Mouse (Mus musculus) urinary bladder, postnatal 25 days (tissue): ENCODE measurements around the gene Sub1.

ENCODE experiments used
- DNase-seq: peaks from one replicate; pipeline ENCODE4 v3.0.0; 2022; ENCODE audit warnings: low spot score

Sub1 gene

DNA sequence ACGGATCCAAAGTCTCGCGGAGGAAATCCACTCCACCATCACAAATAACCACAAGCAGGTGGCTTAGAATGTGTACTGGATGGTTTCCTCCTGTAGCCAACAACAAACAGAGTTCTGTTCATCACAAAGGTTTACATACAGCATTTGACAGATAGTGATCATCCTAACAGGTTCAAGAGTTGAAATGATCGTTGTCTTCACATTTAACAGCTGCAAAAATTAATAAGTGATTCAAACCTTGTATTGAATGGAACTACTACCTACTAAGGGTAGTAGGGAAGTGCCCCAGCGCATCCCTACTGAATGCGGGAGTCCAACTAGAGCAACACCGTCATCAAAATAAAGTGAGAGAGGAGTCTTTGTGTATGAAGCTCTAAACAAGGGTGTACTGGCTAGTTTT lies at the start of gene Sub1:
TSS of gene Sub1 (minus strand) at position 101 of the 400 bp plus-strand sequence.
- DNase-seq, result no peak

DNA sequence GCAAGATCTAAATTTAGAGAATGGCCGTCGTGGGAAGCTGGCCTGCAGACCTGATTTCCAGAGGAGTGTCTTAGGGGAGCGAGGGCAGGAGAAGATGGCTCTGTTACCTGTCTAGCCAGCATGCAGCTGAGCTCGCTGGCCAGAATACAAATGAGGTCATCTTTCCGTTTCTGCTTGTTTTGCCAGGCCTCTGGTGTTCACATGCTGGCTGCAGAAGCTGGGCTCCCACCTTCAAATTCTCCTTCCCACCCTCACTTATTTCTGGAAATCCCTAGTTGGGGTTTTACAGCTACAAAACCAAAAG lies 43.6 kb upstream of the Sub1 start:
- DNase-seq, result no peak

DNA sequence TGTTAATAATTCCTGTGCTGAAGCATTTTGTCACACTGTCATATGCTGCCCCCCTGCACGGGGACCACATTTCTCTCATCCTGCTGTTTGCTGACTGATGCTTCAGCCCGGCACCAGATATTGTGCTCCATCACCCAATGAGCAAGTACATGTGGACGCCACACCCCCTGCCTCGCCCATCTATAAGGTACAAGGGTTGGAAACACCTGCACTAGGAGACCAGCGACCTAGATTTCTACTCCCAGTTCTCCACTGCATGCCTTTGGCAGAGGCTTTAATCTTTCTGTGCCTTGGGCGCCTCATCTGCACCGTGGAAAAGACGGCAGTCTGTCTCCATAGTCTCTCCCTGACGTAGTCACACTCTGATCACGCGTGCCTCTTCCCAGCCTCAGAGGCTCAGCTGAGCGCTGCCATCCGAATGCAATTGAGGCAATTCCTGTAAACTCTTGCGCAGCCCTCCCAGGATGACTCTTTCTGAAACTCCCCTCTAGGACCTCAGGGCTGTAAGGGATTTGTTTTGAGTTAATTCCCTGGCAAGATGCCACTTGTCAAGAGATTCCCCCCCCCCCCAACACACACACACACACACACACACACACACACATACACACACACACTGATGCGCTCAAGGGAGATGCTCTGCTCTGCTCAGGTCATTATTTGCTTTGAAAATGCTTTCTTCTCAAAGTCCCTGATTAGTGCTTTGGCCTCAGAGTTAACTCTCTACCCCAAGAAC lies 43.1 kb upstream of the Sub1 start:
- no peak for DNase-seq

DNA sequence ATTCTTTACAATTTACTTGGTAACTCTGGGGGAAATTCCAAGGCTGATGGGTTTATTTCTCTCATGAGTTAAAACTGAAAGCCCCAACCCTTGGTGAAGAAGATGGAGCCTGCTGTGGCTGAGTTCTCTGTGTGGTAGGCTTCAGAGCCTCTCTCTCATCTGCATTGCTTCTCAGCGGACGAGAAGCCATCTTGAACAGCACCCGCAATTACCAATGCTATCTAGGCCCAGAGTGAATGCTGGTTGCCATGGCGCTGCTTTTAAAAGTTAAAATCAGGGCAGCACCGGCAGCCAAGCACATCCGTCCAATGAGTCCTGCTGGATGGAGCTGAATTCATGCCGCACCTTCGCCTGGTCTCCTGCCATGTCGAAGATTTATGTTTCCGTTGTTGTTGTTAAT lies 42.5 kb upstream of the Sub1 start:
- no peak for DNase-seq

DNA sequence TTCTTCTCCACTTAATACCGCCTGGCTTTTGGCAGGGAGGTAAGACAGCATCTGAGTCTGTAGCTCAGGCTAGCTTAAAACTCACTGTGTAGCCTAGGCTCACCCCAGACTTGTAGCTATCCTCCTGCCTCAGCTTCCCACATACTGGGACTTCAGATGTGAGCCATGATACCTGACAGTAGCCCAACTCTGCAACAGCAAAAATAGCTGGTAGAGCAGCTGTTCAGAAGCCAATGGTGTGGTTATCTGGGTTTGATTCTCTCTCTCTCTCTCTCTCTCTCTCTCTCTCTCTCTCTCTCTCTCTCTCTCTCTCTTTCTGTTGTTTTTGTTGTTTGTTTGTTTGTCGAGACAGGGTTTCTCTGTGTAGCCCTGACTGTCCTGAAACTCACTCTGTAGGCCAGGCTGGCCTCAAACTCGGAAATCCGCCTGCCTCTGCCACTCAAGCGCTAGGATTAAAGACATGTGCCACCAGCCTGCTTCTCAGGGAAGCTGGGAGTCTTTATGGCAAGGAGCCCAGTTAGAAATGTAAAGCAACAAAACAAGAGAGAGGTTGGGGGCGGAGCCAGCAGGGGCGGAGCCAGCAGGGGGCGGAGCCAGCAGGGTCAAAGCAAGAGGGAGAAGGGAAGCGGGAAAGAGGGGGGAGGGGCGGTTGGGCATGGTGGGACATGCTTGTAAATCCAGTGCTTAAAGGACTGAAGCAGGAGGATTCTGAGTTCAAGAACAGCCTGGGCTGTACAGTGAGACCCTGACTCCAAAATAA lies 41.3 kb upstream of the Sub1 start:
- DNase-seq, result no peak

DNA sequence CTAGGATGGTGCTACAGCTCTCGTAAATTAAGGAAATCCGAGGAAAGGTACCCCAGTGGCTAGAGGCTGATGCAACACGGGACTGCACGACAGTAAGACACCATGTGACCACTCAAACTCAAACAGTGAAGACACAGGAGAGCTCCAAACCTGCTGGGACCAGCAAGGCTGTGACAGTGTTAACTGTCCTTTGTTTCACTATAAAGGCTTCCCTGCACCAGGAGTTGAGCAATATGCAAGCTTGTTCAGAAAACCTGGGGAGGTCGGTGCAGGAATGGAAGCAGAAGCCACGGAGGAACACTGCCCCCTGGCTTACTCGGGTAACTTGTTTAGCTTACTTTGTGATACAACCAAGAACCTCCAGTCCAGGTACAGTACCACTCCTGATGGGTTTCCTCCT lies 40.4 kb upstream of the Sub1 start:
- DNase-seq, result peak; percentile 7

DNA sequence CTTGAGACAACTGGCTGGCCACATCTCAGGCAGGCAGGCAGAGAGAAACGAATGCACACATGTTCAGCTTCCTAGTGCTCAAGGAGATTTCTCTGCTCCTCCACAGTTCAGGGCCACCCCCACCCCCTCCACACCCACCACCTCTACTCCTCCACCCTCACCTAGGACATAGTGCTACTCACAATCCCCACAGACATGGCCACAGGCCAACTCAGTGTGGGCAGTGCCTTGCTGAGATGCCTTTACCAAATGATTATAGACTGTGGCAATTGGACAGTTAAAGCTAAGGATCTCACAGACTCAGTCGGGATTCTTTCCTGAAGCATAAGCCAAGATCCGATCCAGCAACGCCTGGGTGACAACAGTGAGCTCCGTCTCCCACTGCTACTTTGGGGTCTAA lies 39.9 kb upstream of the Sub1 start:
- DNase-seq, result no peak

DNA sequence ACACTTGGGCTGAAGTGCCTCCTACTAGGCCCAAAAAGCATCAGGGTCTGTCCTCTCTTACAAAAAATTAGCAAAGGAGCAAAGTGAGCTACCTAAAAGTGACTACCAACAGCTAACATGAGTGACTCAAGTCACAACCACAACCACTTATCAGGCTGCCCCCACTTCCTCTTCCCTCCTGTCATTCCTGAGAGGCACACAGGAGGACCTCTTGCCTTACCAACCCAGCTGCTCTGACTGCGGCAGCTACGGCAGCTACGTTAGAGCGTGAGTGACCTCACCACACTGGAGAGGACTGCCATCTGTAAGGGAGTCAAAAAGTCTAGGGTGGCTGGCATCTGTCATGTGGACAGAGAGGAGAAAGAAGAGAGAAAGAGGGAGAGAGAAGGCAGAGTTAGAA lies 37.5 kb upstream of the Sub1 start:
- no peak for DNase-seq

DNA sequence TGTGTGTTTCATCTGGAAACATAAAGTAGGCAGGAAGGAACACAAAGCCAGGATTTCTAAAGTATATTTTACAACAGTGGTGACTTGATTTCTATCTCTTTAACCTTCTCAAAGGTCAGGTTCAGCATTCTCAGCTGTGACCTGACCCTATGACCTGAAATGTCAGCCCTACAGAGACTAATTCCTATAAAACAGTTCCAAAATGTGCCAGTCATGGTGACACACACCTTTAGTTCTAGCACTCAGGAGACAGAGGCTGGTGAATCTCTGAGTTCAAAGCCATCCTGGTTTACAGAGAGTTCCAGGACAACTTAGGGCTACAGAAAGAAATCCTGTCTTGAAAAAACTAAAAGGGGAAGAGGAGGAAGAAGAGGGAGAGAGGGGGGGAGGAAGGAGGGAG lies 36.4 kb upstream of the Sub1 start:
- no peak for DNase-seq

DNA sequence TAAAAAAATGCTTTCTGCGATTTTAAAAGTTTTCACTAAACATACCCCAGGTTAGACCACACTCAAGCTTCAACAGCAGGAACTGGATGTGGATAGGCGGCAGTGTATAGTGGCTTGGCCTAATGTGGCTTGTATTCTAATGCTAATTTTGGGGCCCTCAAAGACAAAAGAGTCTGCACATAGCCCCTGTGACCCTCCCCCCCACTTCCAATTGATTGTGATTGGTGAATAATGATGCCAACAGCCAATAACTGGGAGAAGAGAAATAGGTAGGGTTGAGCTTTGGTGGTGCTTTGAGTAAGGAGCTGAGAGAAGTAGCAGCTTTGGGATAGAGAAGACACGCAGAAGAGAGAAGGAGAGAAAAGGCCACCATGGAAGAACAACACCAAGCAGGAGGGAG lies 35.7 kb upstream of the Sub1 start:
- no peak for DNase-seq

DNA sequence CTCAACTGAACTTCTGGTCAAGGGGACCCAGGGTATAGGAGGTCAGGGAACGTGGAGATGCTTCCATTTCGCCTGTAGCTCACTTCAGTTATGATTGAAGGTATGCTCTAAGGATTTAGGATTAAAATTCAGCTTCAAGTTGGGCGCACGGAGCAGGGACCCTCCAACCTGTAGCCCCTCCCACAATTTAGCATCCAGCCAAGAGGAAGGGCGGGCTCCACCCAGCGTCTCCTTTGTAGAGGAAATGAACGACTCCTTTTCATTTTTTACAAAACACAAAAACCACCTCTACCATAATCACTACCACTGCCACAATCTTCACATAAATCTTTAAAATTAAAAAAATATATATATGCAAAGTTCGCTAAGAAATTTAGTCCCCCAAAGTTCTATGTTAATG lies 35.1 kb upstream of the Sub1 start:
- no peak for DNase-seq

DNA sequence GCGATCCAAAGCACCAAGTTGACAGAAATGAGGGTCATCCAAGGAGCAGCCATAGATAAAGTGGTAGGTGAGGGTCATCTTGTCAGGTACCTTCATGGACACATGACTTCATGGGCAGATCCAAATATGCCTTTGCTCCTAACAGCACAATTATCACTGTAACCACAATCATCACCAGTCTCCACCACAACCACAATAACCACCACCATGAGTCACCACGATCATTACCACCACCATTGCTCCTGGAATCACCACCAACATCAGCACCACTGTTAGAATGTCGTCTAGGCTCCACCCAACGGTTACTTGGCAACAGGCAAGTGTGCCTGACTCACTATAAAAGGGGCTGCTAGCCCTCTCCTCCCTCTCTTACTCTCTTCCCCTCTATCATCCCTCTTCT lies 33.4 kb upstream of the Sub1 start:
- no peak for DNase-seq

DNA sequence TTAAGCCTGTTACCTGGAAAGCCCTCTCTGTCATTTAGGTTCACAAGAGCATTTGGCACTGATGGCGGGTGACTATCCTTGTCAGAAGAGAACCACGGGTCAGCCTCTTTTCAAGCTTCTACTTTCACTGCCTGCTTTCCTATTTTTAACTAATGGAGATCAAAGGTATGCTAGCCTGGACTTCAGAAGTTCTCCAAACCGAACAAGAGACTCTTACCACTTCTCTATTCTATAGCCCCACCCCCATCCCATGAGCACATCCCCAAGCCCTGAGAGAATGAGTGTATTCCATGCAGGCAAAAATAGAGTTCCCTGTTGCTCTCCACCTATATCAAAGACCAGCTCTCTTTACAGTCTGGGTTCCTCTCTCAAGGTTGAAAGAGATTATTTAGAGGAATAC lies 31.0 kb upstream of the Sub1 start:
- DNase-seq, result no peak

DNA sequence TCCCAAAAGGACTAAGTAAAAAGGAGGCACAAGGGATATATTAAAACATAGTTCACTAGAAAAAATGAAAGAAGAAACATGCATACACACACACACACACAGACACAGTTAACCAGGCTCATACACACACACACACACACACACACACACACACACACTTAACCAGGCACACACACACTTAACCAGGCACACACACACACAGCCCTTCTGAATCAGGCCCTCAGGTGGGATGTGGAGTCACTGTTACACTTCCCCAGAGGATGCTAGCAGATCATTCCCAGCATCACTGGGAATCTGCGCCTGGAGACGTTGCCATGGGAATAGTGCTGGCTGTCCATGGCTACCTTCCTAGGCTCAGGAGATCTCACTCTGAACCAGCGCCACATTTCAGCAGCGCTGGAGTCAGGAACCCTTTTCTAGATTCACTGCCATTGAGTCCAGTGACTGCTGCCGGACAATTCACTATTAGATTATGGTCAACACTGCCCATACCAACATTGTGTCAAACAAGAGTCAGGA lies 30.2 kb upstream of the Sub1 start:
- no peak for DNase-seq

DNA sequence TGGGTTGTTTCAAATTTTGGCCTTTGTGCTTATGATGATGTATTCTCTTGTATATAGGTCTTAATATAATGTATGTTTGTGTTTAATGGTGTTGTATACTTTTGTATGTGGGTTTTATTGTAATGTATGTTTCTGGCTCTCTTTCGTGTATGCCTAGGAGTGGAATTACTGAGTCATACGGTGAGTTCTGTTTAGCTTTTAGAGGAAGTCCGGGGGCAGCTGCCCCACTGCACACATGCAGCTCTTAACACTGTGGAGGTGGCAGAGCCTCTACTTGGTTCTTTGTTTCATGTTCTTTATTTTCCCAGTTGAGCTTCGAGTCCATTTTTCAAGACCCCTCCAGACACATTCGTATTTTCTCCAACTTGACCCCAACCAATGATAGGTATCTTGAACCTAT lies 29.2 kb upstream of the Sub1 start:
- no peak for DNase-seq

DNA sequence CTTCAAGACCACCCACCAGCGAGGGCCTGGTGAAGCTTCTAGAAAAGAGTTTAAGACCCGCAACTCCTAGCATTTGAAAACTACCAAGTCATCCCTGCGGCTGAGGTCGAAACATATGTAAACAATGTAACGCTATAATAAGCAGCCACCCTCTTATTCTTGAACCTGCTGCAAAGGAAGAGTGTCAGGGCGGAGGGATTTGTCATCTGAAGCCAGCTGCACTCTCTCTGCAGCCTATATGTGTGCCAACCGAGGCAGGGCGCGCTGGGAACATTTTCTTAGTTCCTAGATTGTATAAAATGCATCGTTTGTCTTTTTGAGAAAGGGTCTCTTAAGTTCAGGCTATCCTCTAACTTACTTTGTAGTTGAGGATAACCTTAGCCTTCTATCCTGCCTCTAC lies 28.6 kb upstream of the Sub1 start:
- DNase-seq, result no peak

DNA sequence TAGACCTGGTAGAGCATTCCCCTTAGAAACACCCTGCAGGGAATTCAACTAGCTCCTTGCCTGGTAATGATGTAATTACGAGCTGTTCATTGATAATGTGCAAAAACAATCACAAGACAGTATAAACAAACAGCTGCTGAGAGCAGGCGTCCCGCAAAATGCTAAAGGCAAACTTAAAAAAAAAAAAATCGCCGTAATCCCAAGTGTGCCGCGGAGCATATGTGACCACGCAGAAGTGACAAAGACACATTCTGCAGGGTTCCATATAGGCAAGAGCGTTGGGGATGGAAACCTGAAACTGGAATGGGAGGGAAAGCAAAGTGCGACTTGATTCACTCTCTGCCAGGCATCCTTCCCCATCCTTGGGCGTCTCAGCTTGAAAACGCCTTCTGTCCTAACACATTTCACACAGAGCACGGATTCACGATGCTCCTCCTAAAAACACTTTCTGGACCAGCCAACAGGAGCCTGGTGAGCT lies 28.0 kb upstream of the Sub1 start:
- no peak for DNase-seq

DNA sequence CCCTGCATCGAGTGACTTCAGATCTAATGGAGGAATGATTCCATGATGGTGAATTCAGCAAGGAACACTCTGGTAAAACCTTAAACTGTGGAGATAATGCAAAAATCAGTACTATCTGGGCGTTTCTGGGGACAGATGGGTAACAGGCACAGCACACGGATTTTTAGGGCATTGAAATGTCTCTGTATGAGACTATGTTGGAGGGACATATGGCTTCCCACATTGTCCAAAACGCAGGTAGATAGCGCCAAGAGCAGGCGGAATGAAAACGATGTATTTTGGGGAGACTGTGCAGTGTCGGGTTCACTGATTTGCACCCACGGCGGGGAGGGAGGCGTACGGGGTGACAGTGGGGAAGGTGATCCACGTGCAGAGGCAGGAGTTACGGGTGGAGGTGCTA lies 22.7 kb upstream of the Sub1 start:
- DNase-seq, result no peak

DNA sequence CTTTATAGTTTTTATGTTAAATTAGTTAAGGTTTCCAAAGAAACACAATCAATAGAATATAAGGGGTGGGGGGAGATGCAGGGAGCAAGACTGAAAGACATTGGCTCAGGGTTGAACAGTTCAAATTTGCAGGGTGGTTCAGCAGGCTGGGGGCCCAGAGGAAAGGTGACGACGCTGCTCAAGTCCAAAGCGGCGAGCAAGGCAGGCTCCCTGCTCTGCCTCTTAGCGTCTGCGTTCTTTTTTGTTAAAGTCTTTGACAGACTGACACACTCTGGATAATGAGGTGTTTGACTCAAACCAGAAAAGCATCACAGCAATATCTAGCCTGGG lies 21.6 kb upstream of the Sub1 start:
- DNase-seq, result no peak

DNA sequence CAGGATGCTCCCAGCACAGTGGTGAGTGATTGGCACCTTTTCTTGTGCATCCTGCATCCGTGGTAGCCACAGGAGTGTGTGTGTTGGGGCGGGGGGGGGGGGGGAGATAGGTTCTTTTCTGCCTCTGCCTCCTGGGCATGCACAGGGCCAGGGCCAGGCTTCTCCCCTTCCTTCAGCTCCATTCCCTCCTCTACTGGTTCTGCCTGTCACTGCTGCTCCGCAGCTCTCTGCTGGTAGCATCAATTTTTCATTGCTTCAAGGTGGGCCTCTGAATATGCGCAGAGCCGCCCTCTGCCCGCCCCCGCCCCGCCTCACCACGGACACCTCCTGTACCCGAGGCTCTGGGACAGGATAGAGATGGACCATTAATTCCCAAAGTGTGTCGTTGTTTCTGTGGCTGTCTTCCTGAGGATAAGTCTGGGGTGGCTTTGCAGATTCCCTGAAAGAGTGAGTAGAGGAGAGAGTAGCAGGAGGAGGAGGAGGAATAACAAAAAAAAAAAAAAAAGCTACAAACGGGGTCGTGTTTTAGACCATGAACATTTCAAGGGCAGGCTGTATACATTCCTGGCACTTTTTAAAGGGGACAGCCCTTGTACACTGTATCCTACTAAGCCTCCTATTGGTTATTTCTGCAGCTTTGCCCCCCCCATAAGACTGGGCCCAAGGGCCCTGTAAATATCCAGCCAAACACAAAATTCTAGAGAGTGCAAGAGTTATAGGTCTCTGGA lies 21.1 kb upstream of the Sub1 start:
- no peak for DNase-seq

DNA sequence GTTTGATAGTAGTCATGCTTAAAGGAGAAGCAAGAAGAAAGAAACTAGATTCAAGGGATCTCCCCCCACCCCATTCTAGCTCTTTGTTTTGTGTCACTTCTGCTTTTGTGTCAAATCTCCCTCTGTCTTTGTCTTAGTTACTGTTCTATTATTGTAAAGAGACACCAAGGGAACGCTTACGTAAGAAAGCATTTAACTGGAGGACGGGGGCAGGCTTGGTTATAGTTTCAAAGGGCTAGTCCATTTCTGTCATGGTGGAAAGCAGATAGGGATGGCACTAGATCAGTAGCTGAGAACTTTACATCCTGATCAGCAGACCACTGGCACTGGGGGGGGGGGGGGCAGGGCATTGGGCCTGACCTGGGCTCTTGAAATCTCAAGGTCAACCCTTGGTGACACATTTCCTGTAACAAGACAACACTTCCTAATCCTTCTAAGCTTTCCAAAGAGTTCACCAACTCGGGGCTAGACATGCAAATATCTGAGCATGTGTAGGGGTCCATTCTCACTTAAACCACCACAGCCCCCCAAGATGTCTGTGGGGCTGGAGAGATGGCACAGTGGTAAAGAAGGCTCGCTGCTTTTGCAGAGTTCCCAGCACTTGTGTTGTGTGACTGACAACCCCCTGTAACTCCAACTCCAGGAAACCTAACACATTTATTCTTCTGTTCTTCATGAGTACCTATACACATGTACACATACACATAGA lies 17.6 kb upstream of the Sub1 start:
- DNase-seq, result no peak

DNA sequence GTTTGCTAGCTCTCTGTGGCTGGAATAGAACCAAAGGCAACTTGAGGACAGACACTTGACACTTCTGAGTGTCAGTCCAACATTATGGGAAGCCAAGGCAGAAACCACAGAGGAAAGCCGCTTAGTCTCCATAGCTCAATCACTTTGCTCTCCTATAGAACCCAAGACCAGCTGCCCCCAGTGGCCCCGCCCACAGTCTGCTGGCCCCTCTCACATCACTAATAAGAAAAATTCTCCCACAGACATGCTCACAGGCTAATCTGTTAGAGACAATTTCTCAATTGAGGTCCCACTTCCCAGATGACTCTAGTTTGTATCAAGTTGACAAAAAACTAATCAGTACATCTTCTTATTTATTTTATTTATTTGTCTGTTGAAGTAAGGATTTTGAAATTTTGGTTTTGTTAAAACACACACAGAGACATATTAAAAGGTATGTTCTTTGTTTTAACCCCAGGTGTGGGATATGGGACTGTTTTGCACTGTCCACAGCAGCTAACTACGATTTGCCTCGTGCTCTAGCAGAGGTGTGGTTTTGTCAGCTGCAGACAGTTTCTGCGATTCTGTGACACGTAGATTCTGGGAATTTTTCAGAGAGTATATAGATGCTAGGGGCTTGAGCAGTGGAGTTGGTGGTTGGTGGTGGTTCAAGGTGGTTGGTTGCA lies 16.9 kb upstream of the Sub1 start:
- DNase-seq, result no peak
